8 mouse cellular contexts compared by ENCODE assay signal in genomic region chr6:73248237-73249048, GRCm38 (mm10). TPM values are rescaled to one million over a fixed set of nuclear protein-coding genes. Genes with fewer than 3 reads are reported as not detected.
DNase-seq lines count a peak whose midpoint lies in the region; ATAC-seq and TF ChIP-seq lines count a peak whose summit lies in the region.

Suclg1 (plus strand) TSS chr6:73248382.

- peak; percentile 97 for ATAC-seq in kidney, embryonic 15.5 days (replicated peaks; ENCODE audit: low FRiP score)
- ATAC-seq in monocyte, adult 5-6 weeks (replicated peaks; ENCODE audit: insufficient number of reproducible peaks, low FRiP score, low TSS enrichment, poor library complexity, severe bottlenecking), result peak; percentile 87

- TF ChIP-seq POLR2A in bone marrow macrophage, adult 2 months (IDR thresholded peaks at IDR 0.05; ENCODE audit: borderline replicate concordance, low read depth, low read length), result no peak
- TF ChIP-seq POLR2A in embryonic fibroblast, embryonic 13.5 days (IDR thresholded peaks at IDR 0.05; ENCODE audit: low read depth, low read length), result peak; percentile 82

- H3K36me3 ChIP-seq in heart, embryonic 10.5 days, result peaks cover 6% of the 10 kb centered on the region
- H3K36me3 ChIP-seq in kidney, embryonic 15.5 days, result peaks cover 9% of the 10 kb centered on the region; the same call in 1 of the 2 replicates

- under 1% methylated on average over 57 of the region's 58 CpGs for WGBS in heart, embryonic 10.5 days
- under 1% methylated on average over 58 of the region's 58 CpGs for WGBS in kidney, embryonic 15.5 days

- peak within 1 kb of the TSS; percentile 77 for H3K4me2 ChIP-seq in kidney, embryonic 15.5 days

- peak within 1 kb of the TSS; percentile 95 for H3K9ac ChIP-seq in kidney, embryonic 15.5 days

- TF ChIP-seq CTCF in bone marrow macrophage, adult 2 months (IDR thresholded peaks at IDR 0.05; ENCODE audit: low read depth, low read length), result no peak
- no peak for TF ChIP-seq CTCF in embryonic fibroblast, embryonic 13.5 days (IDR thresholded peaks at IDR 0.05; ENCODE audit: borderline replicate concordance, insufficient read depth, low read length)

- DNase-seq in A20 (ENCODE audit: low read depth, low spot score) (peak; percentile 85), liver (peak; percentile 83)
- peak; percentile 94 for DNase-seq in heart, embryonic 10.5 days (ENCODE audit: low spot score)
- peak; percentile 76 to 87 for DNase-seq in spleen, postnatal 4 days (ENCODE audit: low spot score in 2 of 2)

- H3K9me3 ChIP-seq in heart, embryonic 10.5 days, result no peaks in the 10 kb centered on the region
- H3K9me3 ChIP-seq in kidney, embryonic 15.5 days (replicated peaks), result no peaks in the 10 kb centered on the region

- H3K27ac ChIP-seq in bone marrow macrophage, adult 2 months (ENCODE audit: insufficient read depth, low read depth, low read length), result peak within 1 kb of the TSS; percentile 79
- H3K27ac ChIP-seq in embryonic fibroblast, embryonic 13.5 days (ENCODE audit: insufficient read depth, low read length), result peak within 1 kb of the TSS; percentile 41; the same call in 1 of the 2 replicates
- peak within 1 kb of the TSS; percentile 92 for H3K27ac ChIP-seq in heart, embryonic 10.5 days
- peak within 1 kb of the TSS; percentile 84 for H3K27ac ChIP-seq in kidney, embryonic 15.5 days

- peaks cover 12% of the 10 kb centered on the region for H3K4me1 ChIP-seq in bone marrow macrophage, adult 2 months (ENCODE audit: control insufficient read depth, insufficient read depth, low read length)
- H3K4me1 ChIP-seq in embryonic fibroblast, embryonic 13.5 days (ENCODE audit: control insufficient read depth, insufficient read depth, low read length), result peaks cover 4% of the 10 kb centered on the region; the same call in 1 of the 2 replicates
- H3K4me1 ChIP-seq in heart, embryonic 10.5 days, result peaks cover 9% of the 10 kb centered on the region
- peaks cover 12% of the 10 kb centered on the region for H3K4me1 ChIP-seq in kidney, embryonic 15.5 days

- H3K27me3 ChIP-seq in heart, embryonic 10.5 days (ENCODE audit: insufficient read depth, poor library complexity, severe bottlenecking), result no peaks in the 10 kb centered on the region
- no peaks in the 10 kb centered on the region for H3K27me3 ChIP-seq in kidney, embryonic 15.5 days

- H3K4me3 ChIP-seq in bone marrow macrophage, adult 2 months (ENCODE audit: insufficient read depth, low read length), result peak within 1 kb of the TSS; percentile 97
- peak within 1 kb of the TSS; percentile 79 for H3K4me3 ChIP-seq in embryonic fibroblast, embryonic 13.5 days (ENCODE audit: insufficient read depth, low read length)
- peak within 1 kb of the TSS; percentile 95 for H3K4me3 ChIP-seq in heart, embryonic 10.5 days
- H3K4me3 ChIP-seq in kidney, embryonic 15.5 days (replicated peaks), result peak within 1 kb of the TSS; percentile 99

RNA-seq across cellular contexts. Expression of gene Suclg1, which starts in this region (rescaled TPM):
- polyA plus RNA-seq in bone marrow macrophage, adult 2 months (2012; ENCODE audit: insufficient read depth, insufficient read length, missing spikeins), result 56.4 and 64.4 TPM in 2 replicates
- polyA plus RNA-seq in embryonic fibroblast, embryonic 13.5 days (2011; ENCODE audit: insufficient read length, low read depth, missing spikeins), result 94.3 and 109 TPM in 2 replicates
- 241 and 269 TPM in 2 replicates for polyA plus RNA-seq in heart, embryonic 10.5 days (2016; fragmentation: Nextera tagmentation; extraction: Ambion mirVana)
- 202 and 210 TPM in 2 replicates for polyA plus RNA-seq in kidney, embryonic 15.5 days (2015; fragmentation: Nextera tagmentation; extraction: Ambion mirVana)
- 75.1 to 96.6 TPM (median 85.6 TPM) in 3 replicates for total RNA-seq in monocyte, adult 5-6 weeks (2017)

Comparison
In these comparisons a context has a peak if more than half of its experiments do, and no peak if none do; other contexts are left out.
1. Peak in every context shown above with its lines: DNase-seq, ATAC-seq, H3K4me3 ChIP-seq and H3K27ac ChIP-seq.
2. H3K27ac ChIP-seq: peak in every context shown above with its lines; median percentile 92 in heart, embryonic 10.5 days; 84 in kidney, embryonic 15.5 days; 79 in bone marrow macrophage, adult 2 months; 41 in embryonic fibroblast, embryonic 13.5 days.